Mouse (Mus musculus) c-Kit-negative CD71-positive TER-119-positive erythroid progenitor cells, embryonic 14.5 days (primary cell): ENCODE measurements around the gene Syf2.

Source experiments
- DNase-seq: peaks from one replicate; pipeline ENCODE4 v3.0.0-alpha.2; 2013; ENCODE audit warnings: low read depth, low spot score

Gene Syf2

GRCm38 (mm10) chr4:134923258-134924018 is 7.3 kb upstream of the Syf2 start, which contains the start of gene Rsrp1:
Gene Rsrp1 (plus strand): TSS chr4:134923592.
- DNase-seq, result peak; percentile 97

GRCm38 (mm10) chr4:134924019-134924741 is 6.5 kb upstream of the Syf2 start:
- peak; percentile 74 for DNase-seq

GRCm38 (mm10) chr4:134925206-134925605 is 5.5 kb upstream of the Syf2 start:
- no peak for DNase-seq

GRCm38 (mm10) chr4:134927815-134928463 is 2.8 kb upstream of the Syf2 start:
- no peak for DNase-seq

GRCm38 (mm10) chr4:134928464-134928836 is 2.2 kb upstream of the Syf2 start:
- no peak for DNase-seq

- no peak for DNase-seq
Measured at GRCm38 (mm10) chr4:134929536-134929935, 1.2 kb upstream of the Syf2 start.

GRCm38 (mm10) chr4:134930190-134930589 is 508 bp upstream of the Syf2 start:
- DNase-seq, result no peak

GRCm38 (mm10) chr4:134937240-134938176 is 6.8 kb downstream of the Syf2 start:
- DNase-seq, result no peak

GRCm38 (mm10) chr4:134939900-134940299 is 9.2 kb downstream of the Syf2 start:
- no peak for DNase-seq

- DNase-seq, result no peak
Measured at GRCm38 (mm10) chr4:134943758-134944538, 13.2 kb downstream of the Syf2 start.

- DNase-seq, result peak; percentile 67
Measured at GRCm38 (mm10) chr4:134946024-134946744, 15.5 kb downstream of the Syf2 start.

GRCm38 (mm10) chr4:134950518-134951091 is 19.9 kb downstream of the Syf2 start:
- no peak for DNase-seq

- DNase-seq, result no peak
Measured at GRCm38 (mm10) chr4:134954461-134954860, 23.8 kb downstream of the Syf2 start.

GRCm38 (mm10) chr4:134955196-134955595 is 24.5 kb downstream of the Syf2 start:
- no peak for DNase-seq

GRCm38 (mm10) chr4:134955845-134956244 is 25.1 kb downstream of the Syf2 start:
- DNase-seq, result no peak

- peak; percentile 71 for DNase-seq
Measured at GRCm38 (mm10) chr4:134956328-134956727, 25.6 kb downstream of the Syf2 start.

- DNase-seq, result peak; percentile 63
Measured at GRCm38 (mm10) chr4:134963021-134963776, 32.5 kb downstream of the Syf2 start.

- DNase-seq, result no peak
Measured at GRCm38 (mm10) chr4:134967887-134968604, 37.3 kb downstream of the Syf2 start.
